Mouse (Mus musculus) MEL-GATA-1-ER (cell line): Measurements from ENCODE around the gene Zfp574.

Experiments used
- DNase-seq: peaks from one replicate; pipeline ENCODE4 v3.0.0-alpha.2; 2012; ENCODE audit warnings: low read depth; ENCODE audit errors: extremely low read depth

Gene Zfp574

GRCm38 (mm10) chr7:25072716-25073390, 486 bp downstream of the Zfp574 start:
- no peak for DNase-seq

GRCm38 (mm10) chr7:25073924-25074323, 1.6 kb downstream of the Zfp574 start:
- DNase-seq: no peak

GRCm38 (mm10) chr7:25076296-25076662, 3.9 kb downstream of the Zfp574 start:
- no peak for DNase-seq

DNA sequence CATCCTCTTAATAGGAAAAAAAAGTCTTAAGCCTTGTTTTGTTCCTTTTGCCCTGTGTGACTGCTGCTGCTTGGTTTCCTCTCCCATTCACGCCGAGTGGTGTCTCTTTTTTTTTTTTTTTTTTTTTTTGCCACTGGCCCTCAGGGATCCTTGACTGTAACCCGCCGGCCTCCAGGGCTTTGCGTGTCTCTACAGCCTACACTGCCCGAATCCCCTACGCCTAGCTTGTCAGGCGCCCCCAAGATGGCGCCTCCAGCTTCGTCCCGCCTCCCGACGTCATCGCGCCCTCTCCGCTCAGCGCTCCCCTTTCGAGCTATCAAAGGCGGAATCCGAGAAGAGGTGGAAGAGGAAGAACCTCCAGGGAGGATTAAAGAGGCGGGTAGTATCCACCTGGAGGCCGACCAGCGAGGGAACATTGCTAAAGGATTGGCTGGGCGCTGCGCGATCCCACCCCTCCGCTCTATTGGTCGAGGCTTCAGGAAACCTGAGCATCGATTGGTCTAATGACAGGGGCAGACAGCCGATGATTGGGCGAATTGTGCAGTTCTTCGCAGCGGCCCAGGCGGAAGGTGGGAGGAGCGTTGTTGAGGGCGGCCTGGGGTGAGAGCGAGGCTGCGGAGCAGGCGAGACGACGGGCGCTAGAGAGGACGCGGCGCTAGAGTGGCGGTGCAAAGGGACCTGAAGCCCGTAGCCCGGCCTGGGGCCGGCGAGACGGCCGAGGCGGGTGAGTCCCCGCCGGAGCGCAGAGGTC, 4.5 kb downstream of the Zfp574 start:
- DNase-seq: peak; percentile 99

GRCm38 (mm10) chr7:25077414-25077755, 5.0 kb downstream of the Zfp574 start:
- no peak for DNase-seq

DNA sequence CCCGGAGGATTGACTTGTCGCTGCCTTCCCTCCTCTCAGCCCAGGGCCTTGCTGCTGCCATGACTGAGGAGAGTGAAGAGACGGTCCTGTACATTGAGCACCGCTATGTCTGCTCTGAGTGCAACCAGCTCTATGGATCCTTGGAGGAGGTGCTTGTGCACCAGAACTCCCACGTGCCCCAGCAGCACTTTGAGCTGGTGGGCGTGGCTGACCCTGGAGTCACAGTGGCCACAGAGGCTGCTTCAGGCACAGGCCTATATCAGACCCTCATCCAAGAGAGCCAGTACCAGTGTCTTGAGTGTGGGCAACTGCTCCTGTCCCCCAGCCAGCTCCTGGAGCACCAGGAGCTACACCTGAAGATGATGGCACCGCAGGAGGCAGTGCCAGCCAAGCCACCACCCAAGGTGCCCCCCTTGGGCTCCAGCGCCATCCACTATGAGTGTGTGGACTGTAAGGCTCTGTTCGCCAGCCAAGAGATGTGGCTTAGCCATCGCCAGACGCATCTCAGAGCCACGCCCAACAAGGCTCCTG, 7.2 kb downstream of the Zfp574 start:
- no peak for DNase-seq

- DNase-seq: no peak
Measured at GRCm38 (mm10) chr7:25080431-25080830, 8.1 kb downstream of the Zfp574 start.

GRCm38 (mm10) chr7:25082510-25082909, 10.1 kb downstream of the Zfp574 start:
- DNase-seq: no peak

DNA sequence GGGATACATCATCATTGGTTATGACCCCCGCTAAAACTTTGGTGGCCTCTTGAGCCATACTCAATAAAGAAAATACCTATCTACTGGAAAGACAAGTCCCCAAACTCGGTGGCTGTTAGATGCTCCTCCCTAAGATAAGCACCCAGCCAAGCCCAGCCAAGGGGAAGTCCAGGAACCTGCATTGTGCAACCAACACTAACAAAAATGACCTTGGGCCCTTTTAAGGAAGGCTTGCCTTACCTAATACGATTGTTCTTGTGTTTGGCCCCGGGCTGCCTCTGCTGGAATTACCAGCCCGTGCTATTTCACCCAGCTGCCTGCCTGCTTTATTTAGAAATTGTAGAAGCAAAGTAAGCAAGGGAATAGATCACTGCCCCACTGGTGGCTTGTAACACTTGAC, 12.3 kb downstream of the Zfp574 start:
- no peak for DNase-seq

- DNase-seq: no peak
Measured at GRCm38 (mm10) chr7:25086656-25087055, 14.3 kb downstream of the Zfp574 start.

- no peak for DNase-seq
Measured at GRCm38 (mm10) chr7:25087256-25087912, 15.0 kb downstream of the Zfp574 start.

- DNase-seq: no peak
Measured at GRCm38 (mm10) chr7:25087972-25088371, 15.6 kb downstream of the Zfp574 start.

DNA sequence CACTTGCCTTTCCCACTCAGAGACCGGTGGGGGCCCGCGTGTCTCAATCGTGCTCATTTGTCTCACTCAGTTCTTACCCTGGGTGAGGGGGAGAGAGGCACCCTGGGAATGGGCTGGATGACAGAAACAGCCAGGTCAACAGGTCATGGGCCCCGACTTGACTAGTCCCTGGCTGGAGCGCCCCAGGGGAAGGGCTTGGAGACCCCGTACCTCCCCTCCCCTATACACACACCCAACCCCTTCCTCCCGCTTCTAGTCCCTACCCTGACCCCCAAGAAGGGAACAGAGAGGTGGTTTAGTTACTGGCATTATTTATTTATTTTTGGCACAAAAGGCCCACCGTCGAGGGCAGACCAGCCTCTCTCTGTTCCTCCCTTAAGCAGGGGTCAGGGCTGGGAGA, 16.2 kb downstream of the Zfp574 start:
- no peak for DNase-seq

GRCm38 (mm10) chr7:25088968-25089367, 16.6 kb downstream of the Zfp574 start:
- no peak for DNase-seq

DNA sequence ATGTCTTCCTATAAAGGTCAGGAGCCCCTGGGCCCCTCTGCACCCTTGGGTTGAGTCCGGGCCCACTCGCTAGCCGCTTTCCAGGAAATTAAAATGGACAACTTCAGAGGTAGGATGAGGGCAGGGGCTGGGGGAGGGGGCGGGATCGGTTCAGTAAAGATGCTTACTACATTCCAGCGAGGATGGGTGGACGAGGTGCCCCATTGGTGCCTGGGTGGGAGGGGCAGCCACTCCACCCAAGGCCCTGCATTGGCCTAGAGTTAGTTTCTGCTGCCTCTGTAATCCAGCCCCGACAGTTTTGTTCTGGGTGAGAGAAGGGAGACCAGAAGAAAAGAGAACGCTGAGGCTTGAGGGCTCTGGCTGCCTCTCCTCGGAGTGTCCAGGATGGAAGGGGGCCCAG, 17.5 kb downstream of the Zfp574 start:
- DNase-seq: no peak

DNA sequence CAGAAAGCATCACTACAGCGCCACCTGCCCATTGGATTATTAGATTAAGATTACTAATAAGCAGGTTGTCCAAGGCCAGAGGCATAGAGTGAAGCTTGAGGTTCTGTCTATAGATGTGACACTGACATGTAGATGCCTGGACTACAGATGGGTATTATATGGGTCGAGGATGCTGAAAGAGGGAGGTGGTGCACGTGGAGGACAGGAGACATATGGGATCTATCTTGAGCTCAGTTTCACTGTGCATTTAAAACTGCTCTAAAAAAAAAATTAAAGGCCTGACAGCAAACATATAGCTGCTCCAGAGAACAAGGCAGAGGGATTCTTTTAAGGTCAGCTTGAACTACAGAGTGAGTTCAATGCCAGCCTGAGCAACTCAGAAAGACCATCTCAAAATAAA, 25.8 kb downstream of the Zfp574 start:
- DNase-seq: no peak

- no peak for DNase-seq
Measured at GRCm38 (mm10) chr7:25099581-25099980, 27.2 kb downstream of the Zfp574 start.

- peak; percentile 46 for DNase-seq
Measured at GRCm38 (mm10) chr7:25105411-25106160, 33.2 kb downstream of the Zfp574 start.

GRCm38 (mm10) chr7:25106790-25107502, 34.6 kb downstream of the Zfp574 start:
- no peak for DNase-seq

- no peak for DNase-seq
Measured at GRCm38 (mm10) chr7:25109355-25109754, 37.0 kb downstream of the Zfp574 start.

GRCm38 (mm10) chr7:25110336-25110735, 38.0 kb downstream of the Zfp574 start:
- DNase-seq: no peak
